Mouse (Mus musculus) adrenal gland, postnatal 36 days (tissue): ENCODE data around the gene Pygb. TPM values are rescaled to one million over a fixed set of nuclear protein-coding genes. Genes with fewer than 3 reads are reported as not detected.

ENCODE experiments used
- DNase-seq, 2 experiments: peaks; one replicate each; pipeline ENCODE4 v3.0.0; 2021; ENCODE audit warnings: mixed read lengths in 1 of 2
- long read RNA-seq, 2 experiments: library from polyadenylated mRNA; stranded (forward); transcript quantifications; one replicate each; pipeline ENCODE4 v2.0.0; 2021; ENCODE audit warnings: borderline sequencing depth in 2 of 2
- total RNA-seq, 2 experiments: library from RNA; stranded (reverse); gene quantifications; 2 replicates each; pipeline ENCODE4 v1.2.3; 2021

Gene Pygb
- 10 to 100 TPM; 41.5 to 42.6 TPM for total RNA-seq
- long read RNA-seq, experiment 1, transcript Pygb-201 (20 exons, 3,909 nt), result major isoform, 48 of 64 reads
- long read RNA-seq, experiment 1, partial matches to known transcripts, result 14 of 64 reads
- long read RNA-seq, experiment 1, other reads (novel, unspliced or antisense), result 2 of 64 reads
- long read RNA-seq, experiment 2, transcript Pygb-201 (20 exons, 3,909 nt), result major isoform, 22 of 27 reads
- long read RNA-seq, experiment 2, partial matches to known transcripts, result 3 of 27 reads
- long read RNA-seq, experiment 2, other reads (novel, unspliced or antisense), result 2 of 27 reads

- DNase-seq, result peak; percentile 93 to 94
Observed at GRCm38 (mm10) chr2:150786251-150787180, at the start of gene Pygb. Gene Pygb (plus strand): TSS chr2:150786735.

DNA sequence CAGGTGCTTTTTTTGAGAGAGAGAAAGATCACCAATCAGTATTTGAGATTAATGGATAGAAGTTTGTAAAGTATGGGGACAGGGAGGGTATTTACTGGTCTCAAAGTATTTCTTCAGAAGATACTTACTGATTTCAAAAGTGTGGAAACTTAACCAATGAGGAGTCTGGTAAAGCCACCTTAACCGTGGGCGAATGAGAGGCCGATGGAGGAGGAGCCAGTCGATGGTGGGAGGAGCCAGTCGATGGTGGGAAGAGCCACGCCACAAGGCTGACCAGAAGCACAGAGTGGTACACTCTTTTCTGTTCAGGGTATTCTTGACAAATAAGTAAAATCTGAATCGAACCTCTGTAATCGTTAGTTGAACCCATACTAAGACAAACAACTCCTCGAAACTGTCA is 48.7 kb upstream of the Pygb start:
- no peak for DNase-seq

GRCm38 (mm10) chr2:150740145-150740841 is 46.2 kb upstream of the Pygb start:
- no peak for DNase-seq

DNA sequence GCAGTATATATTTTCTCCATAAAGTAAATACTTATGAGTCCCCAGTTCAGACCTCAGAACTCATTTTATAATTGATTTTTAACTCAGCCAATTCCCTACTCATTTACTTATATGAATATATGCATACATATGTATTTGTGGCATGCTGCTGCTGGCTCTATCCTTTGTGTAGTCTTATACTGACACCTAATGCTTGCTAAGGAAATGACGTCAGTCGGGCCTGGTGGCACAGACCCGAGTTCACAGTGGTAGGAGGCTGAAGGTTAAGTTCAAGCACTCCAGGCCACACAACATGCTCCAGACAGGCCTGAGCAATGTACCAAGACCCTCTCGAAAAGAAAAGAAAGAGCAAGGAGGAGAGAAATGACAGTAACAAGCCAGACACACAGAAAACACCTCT is 45.1 kb upstream of the Pygb start:
- no peak for DNase-seq

DNA sequence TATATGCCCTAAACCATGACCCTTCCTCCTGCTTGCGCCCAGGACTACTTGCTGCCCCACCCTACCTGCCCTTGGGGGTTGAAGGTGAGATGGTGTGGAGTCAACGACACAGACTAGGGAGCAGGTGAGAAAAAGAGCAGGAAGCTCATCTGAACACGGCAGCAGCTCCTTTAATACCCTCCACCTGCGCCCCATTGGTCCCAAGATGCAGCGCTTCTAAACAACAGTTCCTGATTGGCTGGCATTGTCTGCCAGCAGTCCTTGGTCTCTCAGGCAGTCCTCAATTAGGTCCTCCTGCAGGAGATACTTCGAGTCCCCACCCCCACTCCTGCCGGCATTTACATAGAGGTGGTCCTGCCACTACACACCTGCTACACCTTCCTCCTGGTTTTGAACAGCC is 41.5 kb upstream of the Pygb start:
- DNase-seq, result no peak

GRCm38 (mm10) chr2:150748854-150749253 is 37.7 kb upstream of the Pygb start, which contains the start of gene Entpd6:
Gene Entpd6 (plus strand): TSS chr2:150749042.
- DNase-seq, result peak; percentile 95 to 96

DNA sequence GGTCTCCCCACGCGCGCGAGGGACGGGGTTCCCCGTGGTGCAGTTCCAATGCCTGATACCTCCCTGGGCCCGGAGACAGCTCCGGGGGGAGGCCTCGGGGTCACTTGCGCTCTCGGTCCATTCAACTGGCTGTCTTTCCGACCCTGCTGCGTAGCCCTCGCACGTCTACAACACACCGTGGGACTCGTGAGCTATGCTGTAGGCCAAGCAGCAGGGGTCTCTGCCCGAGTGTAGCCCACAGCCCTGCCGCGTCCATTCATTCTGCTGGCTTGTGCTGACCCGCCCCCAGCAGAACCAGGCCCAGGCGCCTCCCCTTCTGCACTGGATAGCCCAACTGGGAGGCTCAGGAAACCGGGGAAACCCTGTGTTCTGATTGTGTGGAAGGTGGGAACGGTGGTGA is 37.3 kb upstream of the Pygb start:
- DNase-seq, result peak; percentile 47 to 61

- DNase-seq, result no peak
Observed at GRCm38 (mm10) chr2:150750129-150750979, 36.2 kb upstream of the Pygb start.

GRCm38 (mm10) chr2:150755016-150755415 is 31.5 kb upstream of the Pygb start:
- no peak for DNase-seq

GRCm38 (mm10) chr2:150761476-150761875 is 25.1 kb upstream of the Pygb start:
- DNase-seq, result no peak

GRCm38 (mm10) chr2:150765619-150766018 is 20.9 kb upstream of the Pygb start:
- DNase-seq, result peak; percentile 22 to 45

GRCm38 (mm10) chr2:150766083-150766862 is 20.3 kb upstream of the Pygb start:
- DNase-seq, result no peak

GRCm38 (mm10) chr2:150768678-150769077 is 17.9 kb upstream of the Pygb start:
- DNase-seq, result no peak

DNA sequence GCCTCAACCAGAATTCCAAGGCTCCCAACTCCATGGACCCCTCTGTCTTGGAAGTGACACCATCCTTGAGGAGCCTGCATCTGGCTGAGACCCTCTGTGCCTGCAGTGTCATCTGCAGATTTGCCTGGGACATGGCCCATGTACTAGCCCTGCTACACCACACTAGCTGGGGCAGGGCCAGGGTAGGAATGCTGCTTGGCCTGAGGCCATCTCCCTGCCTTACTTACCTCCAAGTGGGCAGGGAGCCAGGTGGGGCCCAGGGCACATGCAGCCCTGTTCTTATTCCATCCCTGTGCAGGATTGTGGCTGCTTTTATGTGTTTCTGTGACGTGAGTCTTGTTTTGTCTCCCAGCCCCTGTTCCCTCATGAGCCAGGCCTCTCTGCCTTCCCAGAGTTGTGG is 15.8 kb upstream of the Pygb start:
- DNase-seq, result peak; percentile 42 to 68

- DNase-seq, result no peak
Observed at GRCm38 (mm10) chr2:150771169-150771568, 15.4 kb upstream of the Pygb start.

- no peak for DNase-seq
Observed at GRCm38 (mm10) chr2:150771996-150772395, 14.5 kb upstream of the Pygb start.

- no peak for DNase-seq
Observed at GRCm38 (mm10) chr2:150772466-150773119, 13.9 kb upstream of the Pygb start.

DNA sequence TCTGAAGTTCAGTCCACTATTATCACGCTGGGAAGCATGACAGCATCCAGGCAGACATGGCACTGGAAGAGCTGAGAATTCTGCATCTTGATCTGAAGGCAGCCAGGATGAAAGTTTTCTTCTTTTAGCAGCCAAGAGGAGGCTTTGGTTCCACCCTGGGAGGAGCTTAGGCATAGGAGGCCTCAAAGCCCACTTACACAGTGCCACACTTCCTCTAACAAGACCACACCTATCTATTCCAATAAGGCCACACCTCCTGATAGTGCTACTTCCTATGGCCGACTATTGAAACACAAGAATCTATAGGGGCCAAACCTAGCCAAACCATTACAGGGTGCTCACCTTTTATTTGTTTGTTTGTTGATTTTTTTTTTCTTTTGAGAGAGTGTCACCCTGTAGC is 3.7 kb upstream of the Pygb start:
- DNase-seq, result no peak

DNA sequence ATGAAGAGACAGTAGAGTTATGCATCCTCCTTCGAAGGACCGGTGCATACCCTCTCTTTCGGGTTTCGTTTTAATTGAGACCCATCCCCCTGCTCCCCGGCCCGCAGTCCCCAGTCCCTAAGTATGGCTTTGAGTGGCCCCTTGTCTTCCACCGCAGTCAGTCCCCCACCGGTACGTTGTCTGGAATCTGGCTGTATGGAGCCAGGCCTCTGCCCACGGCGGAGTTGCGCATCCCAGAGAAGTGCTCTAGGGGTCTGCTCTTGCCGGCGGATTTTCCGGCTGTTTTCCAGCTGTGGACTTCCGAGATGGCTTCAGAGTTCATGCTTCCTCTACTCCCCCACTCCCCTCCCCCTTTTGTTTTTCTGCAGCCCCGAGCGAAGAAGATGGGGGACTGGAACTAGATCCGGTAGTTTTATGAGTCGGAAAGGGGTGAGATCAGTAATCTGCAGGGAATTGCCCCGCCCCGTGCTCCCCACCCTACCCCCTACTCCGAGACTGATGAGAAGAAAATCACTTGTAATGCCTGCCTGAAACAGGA is 768 bp downstream of the Pygb start:
- peak in 1 of 2 experiments; percentile 14 for DNase-seq
